Mouse (Mus musculus) midbrain, embryonic 11.5 days (tissue): ENCODE results near the gene Fbl. TPM values are rescaled to one million over a fixed set of nuclear protein-coding genes. Genes with fewer than 3 reads are reported as not detected.

Source experiments
- ATAC-seq: fragments of 200-750 bp; cut with Nextera tagmentation; 2 replicates; pipeline ENCODE4 v1.8.0; 2017; ENCODE audit warnings: moderate TSS enrichment, moderate library complexity; ENCODE audit not compliant: low FRiP score
- DNase-seq: peaks from one replicate; pipeline ENCODE4 v3.0.0; 2015; ENCODE audit warnings: low spot score; ENCODE audit errors: missing footprints
- H3K27ac ChIP-seq: fragments of 300-500 bp; sonication (generic); 2 replicates; pipeline ENCODE4 v1.5.1; 2014; ENCODE audit warnings: low read depth, low read length
- H3K27me3 ChIP-seq: fragments of 300-500 bp; sonication (generic); 2 replicates; pipeline ENCODE4 v1.6.1; 2014; ENCODE audit warnings: mild to moderate bottlenecking, low read length, moderate library complexity, mixed read lengths; ENCODE audit not compliant: control insufficient read depth, insufficient read depth
- H3K36me3 ChIP-seq: fragments of 300-500 bp; sonication (generic); 2 replicates; pipeline ENCODE4 v1.6.1; 2014; ENCODE audit warnings: mild to moderate bottlenecking, low read length, moderate library complexity, mixed read lengths; ENCODE audit not compliant: control insufficient read depth, insufficient read depth
- H3K4me1 ChIP-seq: fragments of 300-500 bp; sonication (generic); 2 replicates; pipeline ENCODE4 v1.6.1; 2014; ENCODE audit warnings: low read length; ENCODE audit not compliant: control insufficient read depth, insufficient read depth
- H3K4me2 ChIP-seq: fragments of 300-500 bp; sonication (generic); 2 replicates; pipeline ENCODE4 v1.6.1; 2014; ENCODE audit warnings: mild to moderate bottlenecking, moderate library complexity
- H3K4me3 ChIP-seq: fragments of 300-500 bp; sonication (generic); 2 replicates; pipeline ENCODE4 v1.5.1; 2014; ENCODE audit warnings: low read depth, low read length
- H3K9ac ChIP-seq: fragments of 300-500 bp; sonication (generic); 2 replicates; pipeline ENCODE4 v1.6.1; 2014; ENCODE audit warnings: low read length
- H3K9me3 ChIP-seq: fragments of 300-500 bp; sonication (generic); 2 replicates; pipeline ENCODE4 v1.6.1; 2016; ENCODE audit warnings: low read length; ENCODE audit not compliant: control insufficient read depth
- WGBS: fragments of 180-500 bp; shearing (Covaris S2); extraction: QIAGEN DNeasy Blood & Tissue Kit; methylation state at CpG from one replicate; pipeline ENCODE4 v1.1.7; 2014; 5-methylcytosine and 5-hydroxymethylcytosine counted together
- polyA plus RNA-seq: library from polyadenylated mRNA; unstranded; fragments of >200 nt; fragmentation: Nextera tagmentation; extraction: Ambion mirVana; gene quantifications from 2 replicates; pipeline ENCODE4 v1.2.1, GENCODE M21; 2014

Fbl gene
- polyA plus RNA-seq, 1 experiment from 2014 or later, result 46.0 TPM

- DNase-seq, result peak; percentile 4
- H3K36me3 ChIP-seq, result no peaks in the 10 kb centered on the region
- H3K4me2 ChIP-seq, result no peak overlapping the region
- no peaks in the 10 kb centered on the region for H3K27me3 ChIP-seq
- WGBS, result 64% methylated on average over 9 of the region's 9 CpGs
- ATAC-seq, result no peak
- H3K4me1 ChIP-seq, result no peaks in the 10 kb centered on the region
- no peaks in the 10 kb centered on the region for H3K9me3 ChIP-seq
- no peak overlapping the region for H3K4me3 ChIP-seq
- no peak overlapping the region for H3K9ac ChIP-seq
- no peak overlapping the region for H3K27ac ChIP-seq
Measured at GRCm38 (mm10) chr7:28161163-28161749, 8.3 kb upstream of the Fbl start.

- no peak overlapping the region for H3K4me2 ChIP-seq
- peaks cover 8% of the 10 kb centered on the region for H3K4me1 ChIP-seq
- DNase-seq (no peak), ATAC-seq (no peak)
- WGBS, result 73% methylated on average over 6 of the region's 6 CpGs
- H3K4me3 ChIP-seq, result no peak overlapping the region
- H3K9me3 ChIP-seq, result no peaks in the 10 kb centered on the region
- no peak overlapping the region for H3K9ac ChIP-seq
- no peaks in the 10 kb centered on the region for H3K36me3 ChIP-seq
- no peaks in the 10 kb centered on the region for H3K27me3 ChIP-seq
- no peak overlapping the region for H3K27ac ChIP-seq
Measured at GRCm38 (mm10) chr7:28165406-28165805, 4.1 kb upstream of the Fbl start.

- H3K4me3 ChIP-seq, result peak overlapping the region; percentile 65
- 15% methylated on average over 9 of the region's 9 CpGs for whole genome bisulfite sequencing
- DNase-seq, result peak; percentile 93
- H3K9ac ChIP-seq, result peak overlapping the region; percentile 64
- peaks cover 17% of the 10 kb centered on the region for H3K4me1 ChIP-seq
- no peak for ATAC-seq
- H3K36me3 ChIP-seq, result no peaks in the 10 kb centered on the region
- H3K9me3 ChIP-seq, result no peaks in the 10 kb centered on the region
- H3K27ac ChIP-seq, result no peak overlapping the region; the same call in 1 of the 2 replicates
- peak overlapping the region; percentile 78 for H3K4me2 ChIP-seq
- H3K27me3 ChIP-seq, result no peaks in the 10 kb centered on the region
Measured at GRCm38 (mm10) chr7:28168320-28169115, 992 bp upstream of the Fbl start.

- Histone ChIP-seq H3K4me1 (peaks cover 10% of the 10 kb centered on the region), H3K36me3 (peaks cover 5% of the 10 kb centered on the region; the same call in 1 of the 2 replicates), H3K9ac (no peak overlapping the region), H3K27ac (no peak overlapping the region), H3K9me3 (no peaks in the 10 kb centered on the region), H3K27me3 (no peaks in the 10 kb centered on the region), H3K4me2 (no peak overlapping the region), H3K4me3 (no peak overlapping the region)
- ATAC-seq (no peak), DNase-seq (no peak)
- WGBS, result 82% methylated on average over 4 of the region's 4 CpGs
Measured at GRCm38 (mm10) chr7:28175358-28175757, 5.8 kb downstream of the Fbl start.

- H3K36me3 ChIP-seq, result peaks cover 28% of the 10 kb centered on the region
- WGBS, result 1% methylated on average over 25 of the region's 25 CpGs
- no peaks in the 10 kb centered on the region for H3K9me3 ChIP-seq
- H3K27ac ChIP-seq, result peak within 1 kb of the TSS; percentile 93
- peaks cover 10% of the 10 kb centered on the region for H3K4me1 ChIP-seq
- H3K4me2 ChIP-seq, result peak within 1 kb of the TSS; percentile 81
- ATAC-seq (peak; percentile 86), DNase-seq (peak; percentile 100)
- H3K27me3 ChIP-seq, result no peaks in the 10 kb centered on the region
- peak within 1 kb of the TSS; percentile 93 for H3K4me3 ChIP-seq
- peak within 1 kb of the TSS; percentile 98 for H3K9ac ChIP-seq
Measured at GRCm38 (mm10) chr7:28179228-28179627, 9.7 kb downstream of the Fbl start, which contains the start of gene Dyrk1b. Gene Dyrk1b (plus strand): TSS chr7:28179469.

- peak overlapping the region; percentile 81 for H3K4me2 ChIP-seq
- peak overlapping the region; percentile 93 for H3K4me3 ChIP-seq
- H3K36me3 ChIP-seq, result peaks cover 35% of the 10 kb centered on the region
- no peaks in the 10 kb centered on the region for H3K9me3 ChIP-seq
- ATAC-seq (peak; percentile 96), DNase-seq (peak; percentile 98)
- under 1% methylated on average over 42 of the region's 56 CpGs for WGBS
- peak overlapping the region; percentile 98 for H3K9ac ChIP-seq
- peak overlapping the region; percentile 93 for H3K27ac ChIP-seq
- no peaks in the 10 kb centered on the region for H3K27me3 ChIP-seq
- H3K4me1 ChIP-seq, result peaks cover 10% of the 10 kb centered on the region
Measured at GRCm38 (mm10) chr7:28179741-28180377, 10.3 kb downstream of the Fbl start.

- no peak overlapping the region; the same call in 1 of the 2 replicates for H3K27ac ChIP-seq
- peak overlapping the region; percentile 98 for H3K9ac ChIP-seq
- peak overlapping the region; percentile 93 for H3K4me3 ChIP-seq
- ATAC-seq (no peak), DNase-seq (no peak)
- 75% methylated on average over 5 of the region's 5 CpGs for WGBS
- peak overlapping the region; percentile 81 for H3K4me2 ChIP-seq
- H3K4me1 ChIP-seq, result peaks cover 10% of the 10 kb centered on the region
- no peaks in the 10 kb centered on the region for H3K27me3 ChIP-seq
- H3K9me3 ChIP-seq, result no peaks in the 10 kb centered on the region
- H3K36me3 ChIP-seq, result peaks cover 44% of the 10 kb centered on the region
Measured at GRCm38 (mm10) chr7:28180890-28181289, 11.4 kb downstream of the Fbl start.

- Histone ChIP-seq H3K27ac (no peak overlapping the region), H3K4me1 (peaks cover 10% of the 10 kb centered on the region)
Measured at GRCm38 (mm10) chr7:28181376-28181775, 11.9 kb downstream of the Fbl start.

GRCm38 (mm10) chr7:28182320-28182719 lies 12.8 kb downstream of the Fbl start:
- H3K27ac ChIP-seq, result no peak overlapping the region
- no peaks in the 10 kb centered on the region for H3K27me3 ChIP-seq
- H3K4me3 ChIP-seq, result no peak overlapping the region
- 93% methylated on average over 22 of the region's 22 CpGs for WGBS
- H3K36me3 ChIP-seq, result peaks cover 51% of the 10 kb centered on the region
- peaks cover 10% of the 10 kb centered on the region for H3K4me1 ChIP-seq
- H3K4me2 ChIP-seq, result no peak overlapping the region
- no peak for ATAC-seq
- no peaks in the 10 kb centered on the region for H3K9me3 ChIP-seq
- DNase-seq, result no peak
- no peak overlapping the region for H3K9ac ChIP-seq

More at GRCm38 (mm10) chr7:28181376-28181775, 11.9 kb downstream of the Fbl start:
- Histone ChIP-seq H3K9ac (no peak overlapping the region; the same call in 1 of the 2 replicates), H3K9me3 (no peaks in the 10 kb centered on the region), H3K4me2 (peak overlapping the region; percentile 81; the same call in 1 of the 2 replicates), H3K27me3 (no peaks in the 10 kb centered on the region), H3K36me3 (peaks cover 44% of the 10 kb centered on the region), H3K4me3 (peak overlapping the region; percentile 93; the same call in 1 of the 2 replicates)
- ATAC-seq, result no peak
- WGBS, result 97% methylated on average over 12 of the region's 12 CpGs
- no peak for DNase-seq
